Mouse (Mus musculus) testis, adult 2 months (tissue): Measurements from ENCODE around the gene Ndufab1.

Source experiments
- CTCF ChIP-seq: fragments of 200-500 bp; IDR thresholded peaks from 2 replicates; pipeline ENCODE4 v1.5.1; 2012; ENCODE audit warnings: low read depth, mild to moderate bottlenecking, inconsistent platforms, low read length, moderate library complexity; ENCODE audit not compliant: control insufficient read depth, insufficient read depth, insufficient replicate concordance
- POLR2A ChIP-seq: fragments of 200-500 bp; IDR thresholded peaks from 2 replicates; pipeline ENCODE4 v1.6.1; 2012; ENCODE audit warnings: low read depth, mild to moderate bottlenecking, inconsistent platforms, low read length, moderate library complexity; ENCODE audit not compliant: control insufficient read depth

- TF ChIP-seq CTCF (no peak), POLR2A (no peak)
Observed at GRCm38 (mm10) chr7:122046813-122047212, 54.9 kb downstream of the Ndufab1 start.
